Mouse (Mus musculus): ENCODE measurements around the gene Tbc1d23. TPM values are rescaled to one million over a fixed set of nuclear protein-coding genes. Genes with fewer than 3 reads are reported as not detected.

Tbc1d23 gene
- 13.4 and 17.2 TPM in 2 replicates for polyA plus RNA-seq (2012; ENCODE audit: insufficient read depth, insufficient read length, missing spikeins)

- Histone ChIP-seq H3K4me3 (ENCODE audit: insufficient read depth, low read depth, low read length) (peak within 1 kb of the TSS; percentile 70), H3K27ac (replicated peaks; ENCODE audit: low read depth, low read length) (peak within 1 kb of the TSS; percentile 25), H3K4me1 (ENCODE audit: control insufficient read depth, insufficient read depth, insufficient read length, low read length) (no peaks in the 10 kb centered on the region)
Measured at GRCm38 (mm10) chr16:57231089-57231936, at the start of gene Tbc1d23. Gene Tbc1d23 (minus strand): TSS chr16:57231504.

GRCm38 (mm10) chr16:57280221-57281217, 49.2 kb upstream of the Tbc1d23 start:
- no peak overlapping the region for H3K27ac ChIP-seq (replicated peaks; ENCODE audit: low read depth, low read length)
- no peak overlapping the region for H3K4me3 ChIP-seq (ENCODE audit: insufficient read depth, low read depth, low read length)
- H3K4me1 ChIP-seq (ENCODE audit: control insufficient read depth, insufficient read depth, insufficient read length, low read length) = no peaks in the 10 kb centered on the region; the same call in 1 of the 2 replicates

GRCm38 (mm10) chr16:57278976-57279626, 47.8 kb upstream of the Tbc1d23 start:
- Histone ChIP-seq H3K4me3 (ENCODE audit: insufficient read depth, low read depth, low read length) (no peak overlapping the region), H3K4me1 (ENCODE audit: control insufficient read depth, insufficient read depth, insufficient read length, low read length) (no peaks in the 10 kb centered on the region; the same call in 1 of the 2 replicates), H3K27ac (replicated peaks; ENCODE audit: low read depth, low read length) (no peak overlapping the region)

- H3K27ac ChIP-seq (replicated peaks; ENCODE audit: low read depth, low read length) = no peak overlapping the region
- H3K4me1 ChIP-seq (ENCODE audit: control insufficient read depth, insufficient read depth, insufficient read length, low read length) = no peaks in the 10 kb centered on the region
- H3K4me3 ChIP-seq (ENCODE audit: insufficient read depth, low read depth, low read length) = no peak overlapping the region
Measured at GRCm38 (mm10) chr16:57269751-57270150, 38.4 kb upstream of the Tbc1d23 start.

- Histone ChIP-seq H3K4me3 (ENCODE audit: insufficient read depth, low read depth, low read length) (no peak overlapping the region), H3K27ac (replicated peaks; ENCODE audit: low read depth, low read length) (no peak overlapping the region)
Measured at GRCm38 (mm10) chr16:57268058-57268841, 36.9 kb upstream of the Tbc1d23 start.

GRCm38 (mm10) chr16:57267068-57267467, 35.8 kb upstream of the Tbc1d23 start:
- Histone ChIP-seq H3K4me1 (ENCODE audit: control insufficient read depth, insufficient read depth, insufficient read length, low read length) (no peaks in the 10 kb centered on the region), H3K27ac (replicated peaks; ENCODE audit: low read depth, low read length) (no peak overlapping the region), H3K4me3 (ENCODE audit: insufficient read depth, low read depth, low read length) (no peak overlapping the region)

More at GRCm38 (mm10) chr16:57268058-57268841, 36.9 kb upstream of the Tbc1d23 start:
- H3K4me1 ChIP-seq (ENCODE audit: control insufficient read depth, insufficient read depth, insufficient read length, low read length) = no peaks in the 10 kb centered on the region

- no peak overlapping the region for H3K27ac ChIP-seq (replicated peaks; ENCODE audit: low read depth, low read length)
- H3K4me3 ChIP-seq (ENCODE audit: insufficient read depth, low read depth, low read length) = no peak overlapping the region
- no peaks in the 10 kb centered on the region for H3K4me1 ChIP-seq (ENCODE audit: control insufficient read depth, insufficient read depth, insufficient read length, low read length)
Measured at GRCm38 (mm10) chr16:57260152-57260551, 28.8 kb upstream of the Tbc1d23 start.

- no peak overlapping the region for H3K4me3 ChIP-seq (ENCODE audit: insufficient read depth, low read depth, low read length)
- H3K27ac ChIP-seq (replicated peaks; ENCODE audit: low read depth, low read length) = no peak overlapping the region
- no peaks in the 10 kb centered on the region for H3K4me1 ChIP-seq (ENCODE audit: control insufficient read depth, insufficient read depth, insufficient read length, low read length)
Measured at GRCm38 (mm10) chr16:57259356-57260083, 28.2 kb upstream of the Tbc1d23 start.

GRCm38 (mm10) chr16:57251589-57252421, 20.5 kb upstream of the Tbc1d23 start:
- no peak overlapping the region; the same call in 1 of the 2 replicates for H3K27ac ChIP-seq (replicated peaks; ENCODE audit: low read depth, low read length)
- no peak overlapping the region for H3K4me3 ChIP-seq (ENCODE audit: insufficient read depth, low read depth, low read length)
- H3K4me1 ChIP-seq (ENCODE audit: control insufficient read depth, insufficient read depth, insufficient read length, low read length) = no peaks in the 10 kb centered on the region

- H3K27ac ChIP-seq (replicated peaks; ENCODE audit: low read depth, low read length) = no peak overlapping the region
- H3K4me3 ChIP-seq (ENCODE audit: insufficient read depth, low read depth, low read length) = no peak overlapping the region
Measured at GRCm38 (mm10) chr16:57250991-57251390, 19.7 kb upstream of the Tbc1d23 start.

GRCm38 (mm10) chr16:57247464-57247863, 16.2 kb upstream of the Tbc1d23 start:
- H3K27ac ChIP-seq (replicated peaks; ENCODE audit: low read depth, low read length) = no peak overlapping the region
- H3K4me3 ChIP-seq (ENCODE audit: insufficient read depth, low read depth, low read length) = no peak overlapping the region
- no peaks in the 10 kb centered on the region for H3K4me1 ChIP-seq (ENCODE audit: control insufficient read depth, insufficient read depth, insufficient read length, low read length)

More at GRCm38 (mm10) chr16:57250991-57251390, 19.7 kb upstream of the Tbc1d23 start:
- H3K4me1 ChIP-seq (ENCODE audit: control insufficient read depth, insufficient read depth, insufficient read length, low read length) = no peaks in the 10 kb centered on the region

GRCm38 (mm10) chr16:57246596-57246995, 15.3 kb upstream of the Tbc1d23 start:
- H3K4me3 ChIP-seq (ENCODE audit: insufficient read depth, low read depth, low read length) = no peak overlapping the region
- H3K4me1 ChIP-seq (ENCODE audit: control insufficient read depth, insufficient read depth, insufficient read length, low read length) = no peaks in the 10 kb centered on the region
- H3K27ac ChIP-seq (replicated peaks; ENCODE audit: low read depth, low read length) = no peak overlapping the region

- no peak overlapping the region for H3K4me3 ChIP-seq (ENCODE audit: insufficient read depth, low read depth, low read length)
- H3K4me1 ChIP-seq (ENCODE audit: control insufficient read depth, insufficient read depth, insufficient read length, low read length) = no peaks in the 10 kb centered on the region
- no peak overlapping the region for H3K27ac ChIP-seq (replicated peaks; ENCODE audit: low read depth, low read length)
Measured at GRCm38 (mm10) chr16:57243858-57244248, 12.5 kb upstream of the Tbc1d23 start.
